Mouse (Mus musculus): ENCODE data around the gene Hist1h2ad. TPM values are rescaled to one million over a fixed set of nuclear protein-coding genes. Genes with fewer than 3 reads are reported as not detected.

Hist1h2ad gene
- total RNA-seq, 1 experiment from 2014 or later, result 293 TPM

DNA sequence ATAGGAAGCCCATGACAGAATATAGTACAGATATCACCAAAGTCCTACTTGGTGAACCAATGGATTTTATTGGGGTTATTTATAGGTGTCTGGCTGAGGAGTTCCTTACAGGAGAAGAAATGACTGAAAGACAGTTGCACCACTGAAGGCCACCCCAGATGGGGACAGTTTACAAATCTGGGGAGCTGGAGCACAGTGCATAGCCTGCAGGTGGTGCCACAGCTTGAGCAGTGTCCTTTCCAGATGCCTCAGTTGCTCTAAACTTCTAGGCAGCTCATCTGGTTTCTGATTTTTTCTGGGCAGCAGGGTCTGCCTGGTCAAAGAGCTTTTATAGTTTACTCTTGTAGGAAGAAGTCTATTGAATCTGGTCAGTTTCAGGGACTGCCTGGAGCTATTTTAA, 35.7 kb downstream of the Hist1h2ad start:
- ATAC-seq (replicated peaks; ENCODE audit: low read depth, poor library complexity, severe bottlenecking), result no peak

DNA sequence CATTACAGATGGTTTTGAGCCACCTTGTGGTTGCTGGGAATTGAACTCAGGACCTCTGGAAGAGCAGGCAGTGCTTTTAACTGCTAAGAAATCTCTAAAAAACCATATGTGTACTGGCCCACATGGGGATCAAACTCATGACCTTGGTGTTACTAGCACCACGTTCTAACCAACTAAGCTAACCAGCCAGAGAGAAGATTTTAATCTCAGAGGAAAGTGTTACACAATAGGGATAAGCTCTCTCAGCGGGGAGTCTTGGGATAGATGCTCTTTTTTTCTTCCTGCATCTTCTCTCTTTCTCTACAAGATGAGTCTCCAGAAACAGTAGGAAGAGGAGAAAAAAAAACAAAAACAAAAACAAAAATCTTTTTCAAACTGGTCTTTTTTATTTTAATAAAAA, 36.2 kb downstream of the Hist1h2ad start:
- ATAC-seq (replicated peaks; ENCODE audit: low read depth, poor library complexity, severe bottlenecking), result no peak

- ATAC-seq (replicated peaks; ENCODE audit: low read depth, poor library complexity, severe bottlenecking), result no peak
These were observed 37.5 kb downstream of the Hist1h2ad start for GRCm38 (mm10) chr13:23611638-23612037.

DNA sequence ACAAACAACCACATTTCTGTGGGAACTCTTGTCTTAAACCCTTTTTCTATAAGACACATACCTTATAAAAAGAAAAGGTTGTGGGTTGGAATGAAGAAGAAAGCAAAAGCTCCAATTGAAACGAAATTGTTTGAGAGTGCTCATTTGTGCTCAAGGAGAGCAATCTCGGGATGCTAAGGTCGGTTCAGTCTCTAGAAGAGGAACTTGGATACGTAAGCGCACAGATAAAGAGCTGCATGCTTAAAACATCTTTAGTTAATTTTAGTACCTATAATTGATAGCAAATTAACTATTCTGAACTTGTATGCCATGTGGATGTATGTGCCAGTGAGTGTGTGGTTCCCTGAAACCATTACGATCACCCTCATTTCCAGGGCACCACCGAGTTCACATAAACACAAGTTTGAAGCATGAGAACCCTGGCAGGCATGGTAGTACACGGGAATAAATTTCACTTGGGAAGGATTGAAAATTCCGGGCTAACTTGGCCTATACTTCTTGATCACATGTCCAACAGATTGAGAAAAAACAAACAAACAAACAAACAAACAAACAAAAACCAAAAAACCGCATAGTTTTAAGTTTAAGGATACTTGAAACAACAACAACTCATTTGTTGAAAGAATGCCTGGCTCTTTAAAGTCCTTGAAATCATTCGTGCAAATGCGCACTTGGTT, 46.0 kb downstream of the Hist1h2ad start:
- ATAC-seq (replicated peaks; ENCODE audit: low read depth, poor library complexity, severe bottlenecking), result no peak

- ATAC-seq (replicated peaks; ENCODE audit: low read depth, poor library complexity, severe bottlenecking), result peak; percentile 54
These were observed 46.8 kb downstream of the Hist1h2ad start, which contains the start of gene Hist1h2be for GRCm38 (mm10) chr13:23620733-23621531. TSS of gene Hist1h2be (minus strand) at chr13:23621124.

- ATAC-seq (replicated peaks; ENCODE audit: low read depth, poor library complexity, severe bottlenecking), result peak; percentile 72
These were observed 47.5 kb downstream of the Hist1h2ad start for GRCm38 (mm10) chr13:23621532-23622174.

- ATAC-seq (replicated peaks; ENCODE audit: low read depth, poor library complexity, severe bottlenecking), result peak; percentile 57
These were observed 48.0 kb downstream of the Hist1h2ad start, which contains the start of gene Hist1h1e for GRCm38 (mm10) chr13:23622175-23622671. TSS of gene Hist1h1e (minus strand) at chr13:23622558.

DNA sequence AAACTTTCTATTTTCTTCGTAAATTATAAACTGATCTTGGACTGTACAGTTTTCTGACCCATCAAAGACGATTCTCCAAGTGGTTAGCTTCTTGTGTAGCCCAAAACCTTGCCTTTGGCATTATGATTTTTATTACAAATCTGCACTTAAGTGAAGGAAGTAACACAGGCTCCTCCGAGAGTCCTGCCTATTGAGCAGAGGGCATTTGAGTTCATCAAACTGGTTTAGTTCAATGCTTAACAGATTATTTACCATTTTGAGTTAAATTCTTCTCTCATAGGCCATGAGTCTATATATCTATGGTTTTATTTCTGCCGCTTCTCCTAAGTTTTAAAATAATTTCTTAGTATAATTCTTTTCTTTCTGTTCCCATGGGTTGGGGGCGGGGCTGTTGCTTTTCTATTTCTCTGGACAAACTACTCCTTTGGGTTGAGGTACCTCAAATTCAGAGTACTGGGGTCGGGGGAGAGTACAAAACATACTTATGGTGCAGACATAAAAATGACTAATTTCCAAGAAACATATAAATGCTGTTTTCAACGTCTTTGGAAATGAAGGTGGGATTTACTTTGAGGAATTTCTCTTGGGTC, 48.8 kb downstream of the Hist1h2ad start:
- no peak for ATAC-seq (replicated peaks; ENCODE audit: low read depth, poor library complexity, severe bottlenecking)

Other genes starting within 250 kb of the Hist1h2ad start
- 42.1 and 57.3 TPM in 2 replicates for gene Zfp322a, start 205.2 kb upstream of the Hist1h2ad start, total RNA-seq (2017)
- gene Abt1, start 150.5 kb upstream of the Hist1h2ad start, total RNA-seq (2017), result 14.7 and 15.6 TPM in 2 replicates
- gene Btn1a1, start 108.5 kb upstream of the Hist1h2ad start, total RNA-seq (2017), result not detected in 2 replicates
- not detected in 2 replicates for gene Btn2a2, start 85.5 kb upstream of the Hist1h2ad start, total RNA-seq (2017)
- 1,499 and 1,774 TPM in 2 replicates for gene Hist1h4h, start 43.3 kb upstream of the Hist1h2ad start, total RNA-seq (2017)
- 1,142 and 1,285 TPM in 2 replicates for gene Hist1h2af, start 40.5 kb upstream of the Hist1h2ad start, total RNA-seq (2017)
- gene Hist1h3g, start 39.0 kb upstream of the Hist1h2ad start, total RNA-seq (2017), result 199 and 205 TPM in 2 replicates
- 91.4 and 108 TPM in 2 replicates for gene Hist1h2bh, start 31.0 kb upstream of the Hist1h2ad start, total RNA-seq (2017)
- 186 and 196 TPM in 2 replicates for gene Hist1h3f, start 30.3 kb upstream of the Hist1h2ad start, total RNA-seq (2017)
- 2,800 and 2,993 TPM in 2 replicates for gene Hist1h4f, start 22.7 kb upstream of the Hist1h2ad start, total RNA-seq (2017)
- gene Hist1h1d, start 21.1 kb upstream of the Hist1h2ad start, total RNA-seq (2017), result 92.5 and 96.4 TPM in 2 replicates
- 574 and 671 TPM in 2 replicates for gene Hist1h3e, start 12.0 kb upstream of the Hist1h2ad start, total RNA-seq (2017)
- gene Hist1h2ae, start 3.2 kb upstream of the Hist1h2ad start, total RNA-seq (2017), result 336 and 401 TPM in 2 replicates
- 1,313 and 1,586 TPM in 2 replicates for gene Hist1h2bg, start 3.0 kb upstream of the Hist1h2ad start, total RNA-seq (2017)
- gene Hist1h2bf, start 185 bp upstream of the Hist1h2ad start, total RNA-seq (2017), result 558 and 569 TPM in 2 replicates
- 98.2 and 137 TPM in 2 replicates for gene Hist1h3d, start 1.4 kb downstream of the Hist1h2ad start, total RNA-seq (2017)
- gene Hist1h4d, start 7.2 kb downstream of the Hist1h2ad start, total RNA-seq (2017), result 1,514 and 1,667 TPM in 2 replicates
- 92.7 and 94.2 TPM in 2 replicates for gene Hist1h2be, start 46.7 kb downstream of the Hist1h2ad start, total RNA-seq (2017)
- gene Hist1h1e, start 48.2 kb downstream of the Hist1h2ad start, total RNA-seq (2017), result 314 and 326 TPM in 2 replicates
- 114 and 119 TPM in 2 replicates for gene Hist1h2ac, start 109.6 kb downstream of the Hist1h2ad start, total RNA-seq (2017)
- gene Hist1h2bc, start 109.8 kb downstream of the Hist1h2ad start, total RNA-seq (2017), result 224 and 276 TPM in 2 replicates
- 0.55 and 3.1 TPM in 2 replicates for gene Hist1h1t, start 121.4 kb downstream of the Hist1h2ad start, total RNA-seq (2017)
- gene Hist1h4c, start 124.1 kb downstream of the Hist1h2ad start, total RNA-seq (2017), result 434 and 555 TPM in 2 replicates
- 3.6 and 4.3 TPM in 2 replicates for gene Hfe, start 136.5 kb downstream of the Hist1h2ad start, total RNA-seq (2017)
- 753 and 796 TPM in 2 replicates for gene Hist1h1c, start 164.4 kb downstream of the Hist1h2ad start, total RNA-seq (2017)
- gene Hist1h3c, start 171.2 kb downstream of the Hist1h2ad start, total RNA-seq (2017), result 801 and 823 TPM in 2 replicates
- gene Hist1h2bb, start 172.4 kb downstream of the Hist1h2ad start, total RNA-seq (2017), result 2,989 and 3,536 TPM in 2 replicates
- 2,765 and 2,805 TPM in 2 replicates for gene Hist1h2ab, start 176.7 kb downstream of the Hist1h2ad start, total RNA-seq (2017)
- 689 and 718 TPM in 2 replicates for gene Hist1h3b, start 177.9 kb downstream of the Hist1h2ad start, total RNA-seq (2017)
- gene Hist1h4b, start 182.6 kb downstream of the Hist1h2ad start, total RNA-seq (2017), result 676 and 902 TPM in 2 replicates
- gene Hist1h4a, start 186.8 kb downstream of the Hist1h2ad start, total RNA-seq (2017), result 597 and 703 TPM in 2 replicates
- gene Hist1h3a, start 188.0 kb downstream of the Hist1h2ad start, total RNA-seq (2017), result 599 and 655 TPM in 2 replicates
- 2,071 and 2,536 TPM in 2 replicates for gene Hist1h1a, start 189.3 kb downstream of the Hist1h2ad start, total RNA-seq (2017)
- not detected in 2 replicates for gene Trim38, start 195.5 kb downstream of the Hist1h2ad start, total RNA-seq (2017)
- not detected in 2 replicates for gene Slc17a2, start 232.6 kb downstream of the Hist1h2ad start, total RNA-seq (2017)

All from common myeloid progenitor, adult 5-6 weeks (primary cell).